Mouse (Mus musculus) lung, adult 18-20 months (tissue): ENCODE data around the gene Borcs6.
A peak's percentile ranks its signal among the peaks of the same experiment; 100 is the strongest.

Source experiments
- DNase-seq, 2 experiments: peaks; one replicate each; pipeline ENCODE4 v3.0.0; 2022; ENCODE audit warnings: mixed read lengths in 2 of 2

Gene Borcs6

DNA sequence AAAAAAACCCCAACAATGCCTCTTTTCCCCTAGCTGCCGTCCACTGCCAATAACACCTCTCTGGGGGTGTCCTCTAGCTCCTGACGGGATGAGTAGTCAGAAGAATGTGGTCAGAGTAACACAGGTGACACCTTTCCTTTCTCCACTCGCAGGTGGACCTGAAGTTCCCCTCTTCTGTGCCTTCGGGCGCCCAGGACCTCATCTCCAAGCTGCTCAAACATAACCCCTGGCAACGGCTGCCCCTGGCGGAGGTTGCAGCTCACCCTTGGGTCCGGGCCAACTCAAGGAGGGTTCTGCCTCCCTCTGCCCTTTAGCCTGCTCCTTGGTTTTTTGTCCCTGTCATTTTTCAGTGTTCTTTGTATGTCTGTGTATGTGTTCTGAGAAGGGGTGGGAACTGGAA is 8.8 kb upstream of the Borcs6 start:
- DNase-seq, result no peak

DNA sequence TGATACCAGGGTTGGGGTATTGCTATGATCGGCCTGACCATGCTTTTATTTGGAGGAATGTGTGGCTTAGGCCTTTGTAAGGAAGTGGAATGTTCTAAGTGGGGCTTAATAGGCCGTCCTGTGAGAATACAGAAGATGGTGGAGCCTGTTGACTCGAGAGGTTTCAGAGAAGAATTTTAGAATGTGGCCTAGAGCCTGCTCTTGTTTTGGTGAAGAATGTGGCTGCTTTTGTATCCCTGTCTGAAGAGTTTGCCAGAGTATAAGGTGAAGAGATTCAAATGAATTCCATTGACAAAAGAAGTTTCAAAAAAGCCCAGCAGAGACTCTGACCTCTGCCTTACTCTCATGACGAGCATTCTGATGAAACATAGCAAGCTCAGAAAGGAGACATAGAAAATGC is 7.7 kb upstream of the Borcs6 start:
- no peak for DNase-seq

DNA sequence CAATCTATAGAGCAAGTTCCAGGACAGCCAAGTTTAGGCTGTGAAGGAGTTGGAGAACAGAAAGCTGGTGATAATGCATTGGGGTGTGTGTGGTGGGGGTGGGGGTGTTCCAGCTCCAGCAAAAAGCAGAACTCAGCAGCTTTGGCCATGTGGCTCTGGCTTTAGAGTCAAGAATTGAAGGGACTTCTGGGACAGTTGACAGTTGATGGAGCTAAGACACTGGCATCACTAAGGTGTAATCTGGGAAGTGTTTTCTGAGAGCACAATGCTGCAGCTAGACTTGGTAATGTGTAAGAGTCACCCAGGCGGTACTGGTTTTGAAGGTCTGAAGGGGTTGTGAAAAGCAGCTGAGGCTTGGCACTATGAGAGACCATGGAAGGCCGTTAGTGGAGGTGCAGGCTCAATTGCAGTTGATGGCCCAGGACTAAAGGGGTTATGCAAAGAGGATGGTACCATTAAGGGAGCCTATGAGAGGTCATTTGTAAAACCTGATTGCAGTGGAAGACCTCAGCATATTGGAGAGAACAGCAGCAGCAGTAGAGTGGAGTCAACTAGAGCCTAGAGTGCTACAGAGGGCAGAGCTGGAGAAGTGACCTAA is 6.6 kb upstream of the Borcs6 start:
- DNase-seq, result no peak

DNA sequence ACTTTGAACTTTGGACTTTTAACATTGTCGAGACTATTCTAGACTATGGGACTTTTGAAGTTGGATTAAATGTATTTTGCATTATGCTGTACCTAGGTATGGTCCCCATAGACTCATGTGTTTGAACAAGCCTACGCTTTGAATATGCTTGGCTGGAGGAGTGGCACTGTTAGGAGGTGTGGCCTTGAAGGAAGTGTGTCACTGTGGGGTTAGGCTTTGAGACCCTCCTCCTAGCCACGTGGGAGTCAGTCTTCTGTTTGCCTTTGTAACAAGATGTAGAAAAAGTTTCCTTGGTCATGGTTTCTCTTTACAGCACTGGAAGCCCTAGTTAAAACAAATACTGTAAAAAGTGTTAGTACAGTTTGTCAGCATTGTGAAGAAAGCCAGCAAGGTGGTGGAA is 5.7 kb upstream of the Borcs6 start:
- DNase-seq, result no peak

DNA sequence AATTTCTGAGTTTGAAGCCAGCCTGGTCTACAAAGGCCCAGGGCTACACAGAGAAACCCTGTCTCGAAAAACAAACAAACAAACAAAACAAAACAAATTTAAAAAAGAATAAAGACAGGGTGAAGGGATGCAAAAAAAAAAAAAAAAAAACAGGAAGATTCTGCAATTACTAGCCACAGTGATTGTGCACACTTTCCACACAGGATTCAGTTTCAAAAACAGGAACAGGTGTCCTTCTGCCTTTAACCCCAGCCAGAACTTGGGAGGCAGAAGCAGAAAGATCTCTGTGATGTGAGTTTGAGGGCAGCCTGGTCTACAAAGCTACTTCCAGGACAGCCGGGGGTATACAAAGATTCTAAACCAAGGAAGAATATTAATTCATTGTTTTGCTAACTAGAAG is 1.3 kb upstream of the Borcs6 start:
- DNase-seq, result no peak

DNA sequence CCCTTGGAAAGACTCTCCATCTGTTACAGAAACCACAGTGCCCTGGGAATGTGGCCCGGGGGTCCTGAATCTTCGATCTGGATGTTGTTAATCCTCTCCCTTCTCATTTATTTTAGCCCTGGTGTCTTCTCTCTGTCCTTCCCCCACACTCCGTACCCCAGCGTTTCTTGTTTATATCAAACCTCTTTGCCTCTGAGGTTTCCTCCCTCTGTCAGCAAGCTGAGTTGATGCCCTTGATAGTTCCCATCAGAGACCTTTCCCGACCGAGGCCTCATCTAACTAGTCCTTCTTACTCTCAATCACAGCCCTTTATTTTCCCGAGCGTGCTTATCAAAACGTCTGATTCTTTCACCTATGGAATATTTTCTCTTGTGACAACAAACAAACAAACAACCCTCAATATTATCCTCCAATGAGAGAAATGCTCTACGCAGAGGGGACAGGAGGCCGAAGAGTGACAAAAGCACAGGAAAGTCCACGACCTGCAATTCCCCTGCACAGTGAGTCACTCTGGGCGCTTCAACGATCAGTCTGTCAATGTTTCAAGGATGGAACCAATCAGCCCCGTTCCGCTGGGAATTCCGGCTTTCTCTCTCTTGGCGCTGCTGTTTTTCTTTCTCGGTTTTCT is 674 bp upstream of the Borcs6 start:
- DNase-seq, result no peak

DNA sequence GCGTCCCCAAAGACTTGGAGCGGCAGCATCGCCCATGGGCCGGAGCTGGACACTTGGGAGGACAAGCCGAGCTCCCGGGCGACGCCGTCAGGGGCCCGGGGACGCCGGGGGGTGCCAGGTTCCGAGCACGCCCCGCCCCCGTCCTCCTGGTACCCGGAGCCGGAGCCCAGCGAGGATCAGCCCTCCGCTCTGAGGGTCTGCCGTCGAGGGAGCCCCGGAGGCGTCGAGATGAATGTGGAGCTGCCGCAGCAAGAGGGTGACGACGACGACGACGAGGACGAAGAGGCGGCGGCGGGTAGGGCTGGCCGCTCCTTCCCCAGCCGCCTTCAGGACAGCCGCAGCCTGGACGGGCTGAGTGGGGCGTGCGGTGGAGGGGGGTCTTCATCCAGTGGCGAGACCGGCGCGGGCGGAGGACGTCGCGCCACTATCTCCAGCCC is 476 bp downstream of the Borcs6 start:
- DNase-seq, result peak in 1 of 2 experiments; percentile 53

DNA sequence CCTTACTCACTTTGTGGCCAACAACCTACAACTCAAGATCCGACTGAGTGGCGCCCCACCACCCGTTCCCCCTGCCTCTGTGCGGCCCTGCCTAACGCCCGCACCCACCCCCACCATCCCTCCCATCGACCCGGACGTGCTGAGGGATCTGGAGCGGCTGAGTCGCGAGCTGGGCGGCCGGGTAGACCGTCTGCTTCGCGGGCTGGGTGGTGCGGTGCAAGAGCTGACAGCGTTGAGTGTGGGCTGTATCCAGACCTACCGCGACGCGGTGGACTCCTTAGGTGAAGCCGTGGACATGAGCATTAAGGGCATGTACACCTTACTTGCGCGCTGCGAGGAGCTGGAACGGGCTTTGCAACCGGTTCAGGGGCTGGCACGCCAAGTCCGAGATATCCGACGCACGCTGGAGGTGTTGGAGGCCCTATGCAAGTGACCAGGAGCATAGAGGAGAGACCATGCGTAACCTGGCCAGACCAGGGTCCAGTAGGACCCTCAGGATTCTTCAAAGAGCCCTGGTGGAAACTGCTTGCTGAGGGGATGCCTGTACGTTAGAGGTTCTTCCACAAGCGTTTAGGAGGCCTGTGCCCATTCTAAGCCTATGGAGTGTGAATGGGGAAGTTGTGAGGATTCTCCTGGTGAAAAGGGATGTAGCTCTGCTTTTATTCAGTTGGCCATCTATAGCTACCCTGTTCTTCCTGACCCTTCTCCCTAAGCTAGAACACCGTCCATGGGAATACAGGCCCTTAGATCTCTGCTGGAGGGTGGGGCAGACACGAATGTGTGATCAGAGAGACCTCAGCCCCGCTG is 1.1 kb downstream of the Borcs6 start:
- peak in 1 of 2 experiments; percentile 36 for DNase-seq

DNA sequence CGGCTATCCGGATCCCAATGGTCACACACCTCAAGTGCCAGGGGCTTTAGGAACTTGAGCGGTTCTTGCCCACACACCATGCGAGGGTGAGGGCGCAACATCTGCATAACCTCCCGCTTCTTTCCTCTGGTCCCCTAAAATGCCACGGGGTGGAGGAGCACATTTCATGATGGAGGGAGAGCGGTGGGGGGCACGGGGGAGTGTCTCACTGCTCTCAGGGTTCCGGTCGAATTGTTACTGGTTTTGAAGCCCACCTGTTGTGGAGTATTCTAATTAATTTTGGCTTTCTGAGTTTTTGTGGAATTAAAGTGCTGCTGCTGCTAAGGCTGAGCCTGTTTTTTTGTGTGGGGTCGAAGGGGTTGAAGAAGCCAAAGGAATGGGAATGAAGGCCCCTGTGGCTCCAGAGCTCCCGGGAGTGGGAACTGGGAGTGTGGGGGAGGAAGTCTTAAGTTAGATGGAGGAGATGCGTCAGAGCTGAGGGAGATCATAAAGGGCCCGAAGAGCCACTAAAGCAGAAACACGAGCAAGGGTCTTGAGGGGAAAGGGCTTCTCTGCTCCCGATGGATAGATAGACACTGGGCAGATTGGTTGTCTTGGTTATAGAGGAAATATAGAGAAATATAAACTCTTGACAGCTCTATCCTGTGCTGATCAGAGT is 1.9 kb downstream of the Borcs6 start:
- no peak for DNase-seq

DNA sequence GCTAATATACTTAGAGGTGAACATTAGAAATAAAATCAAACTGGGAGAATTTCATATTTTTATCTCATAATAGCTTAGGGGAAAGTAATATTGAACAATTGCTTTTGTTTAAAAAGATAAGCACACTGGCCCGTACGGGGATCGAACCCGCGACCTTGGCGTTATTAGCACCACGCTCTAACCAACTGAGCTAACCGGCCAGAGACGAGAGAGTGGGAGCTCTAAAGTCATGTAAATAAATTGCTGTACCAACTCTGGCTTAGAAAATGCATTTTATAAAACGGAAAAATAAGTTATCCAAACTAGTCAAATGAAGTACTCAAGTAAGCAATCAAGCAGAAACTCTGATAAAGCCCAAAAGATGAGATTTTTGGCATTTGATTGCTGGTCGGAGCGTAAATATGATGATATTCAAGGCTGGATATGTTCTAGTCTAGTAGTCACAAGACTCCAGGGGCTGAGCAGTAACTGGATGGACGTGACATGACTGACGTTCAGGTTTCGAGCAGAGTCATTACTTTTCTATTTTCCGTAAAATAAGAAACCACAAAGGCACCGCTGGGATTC is 2.8 kb downstream of the Borcs6 start:
- DNase-seq, result peak; percentile 77 to 81

DNA sequence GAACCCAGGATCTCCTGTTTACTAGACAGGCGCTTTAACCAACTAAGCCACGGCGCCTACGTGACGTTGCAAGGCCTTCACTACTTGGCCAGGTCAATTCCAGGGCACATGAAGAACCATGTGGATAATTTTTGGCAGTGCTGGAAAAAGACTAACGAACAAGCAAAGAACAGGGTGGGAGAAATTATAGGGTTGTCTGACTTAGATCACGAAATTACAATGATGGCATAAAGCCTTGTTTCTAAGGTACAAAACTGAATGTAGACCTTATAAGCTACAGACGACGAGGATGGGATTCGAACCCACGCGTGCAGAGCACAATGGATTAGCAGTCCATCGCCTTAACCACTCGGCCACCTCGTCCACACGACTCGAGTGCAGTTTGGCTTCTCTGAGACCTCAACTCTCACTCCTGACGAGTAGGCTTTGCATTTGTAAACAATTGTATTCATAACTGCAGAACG is 3.3 kb downstream of the Borcs6 start:
- peak; percentile 96 for DNase-seq

DNA sequence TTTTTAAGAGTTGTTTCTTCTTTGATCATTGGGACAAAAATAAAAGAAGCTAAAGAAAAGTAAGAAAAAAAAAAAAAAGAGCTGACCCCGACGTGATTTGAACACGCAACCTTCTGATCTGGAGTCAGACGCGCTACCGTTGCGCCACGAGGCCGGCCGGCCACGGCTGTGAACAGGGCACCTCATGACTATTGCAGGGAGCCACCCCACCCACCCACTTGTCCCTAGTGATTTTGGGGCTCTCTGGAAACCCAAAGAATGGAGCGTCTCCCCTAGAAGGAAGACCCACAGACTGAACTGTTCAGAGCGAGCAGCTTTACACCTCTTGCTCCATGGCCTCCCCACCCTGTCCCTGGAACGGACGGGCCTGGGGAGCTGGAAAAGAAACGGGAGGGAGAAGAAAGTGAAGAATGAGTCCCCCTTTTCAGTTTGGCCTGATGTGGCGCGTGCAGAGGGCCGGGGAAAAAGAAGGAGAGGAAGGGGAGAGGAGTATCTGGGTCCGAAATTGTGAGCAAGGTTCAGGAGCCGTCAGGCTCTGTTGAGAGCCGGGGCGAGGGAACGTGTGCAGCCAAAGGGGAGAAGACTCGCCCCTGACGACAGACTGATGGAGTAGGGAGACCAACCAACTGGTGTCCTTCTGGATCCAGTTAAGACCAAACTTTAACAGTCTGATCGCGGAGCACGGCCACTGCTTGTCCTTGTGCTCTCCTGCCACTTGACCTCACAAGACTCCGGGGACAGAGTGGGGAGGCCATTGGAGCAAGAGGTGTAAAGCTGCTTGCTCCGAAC is 4.1 kb downstream of the Borcs6 start:
- DNase-seq, result peak; percentile 69 to 74

DNA sequence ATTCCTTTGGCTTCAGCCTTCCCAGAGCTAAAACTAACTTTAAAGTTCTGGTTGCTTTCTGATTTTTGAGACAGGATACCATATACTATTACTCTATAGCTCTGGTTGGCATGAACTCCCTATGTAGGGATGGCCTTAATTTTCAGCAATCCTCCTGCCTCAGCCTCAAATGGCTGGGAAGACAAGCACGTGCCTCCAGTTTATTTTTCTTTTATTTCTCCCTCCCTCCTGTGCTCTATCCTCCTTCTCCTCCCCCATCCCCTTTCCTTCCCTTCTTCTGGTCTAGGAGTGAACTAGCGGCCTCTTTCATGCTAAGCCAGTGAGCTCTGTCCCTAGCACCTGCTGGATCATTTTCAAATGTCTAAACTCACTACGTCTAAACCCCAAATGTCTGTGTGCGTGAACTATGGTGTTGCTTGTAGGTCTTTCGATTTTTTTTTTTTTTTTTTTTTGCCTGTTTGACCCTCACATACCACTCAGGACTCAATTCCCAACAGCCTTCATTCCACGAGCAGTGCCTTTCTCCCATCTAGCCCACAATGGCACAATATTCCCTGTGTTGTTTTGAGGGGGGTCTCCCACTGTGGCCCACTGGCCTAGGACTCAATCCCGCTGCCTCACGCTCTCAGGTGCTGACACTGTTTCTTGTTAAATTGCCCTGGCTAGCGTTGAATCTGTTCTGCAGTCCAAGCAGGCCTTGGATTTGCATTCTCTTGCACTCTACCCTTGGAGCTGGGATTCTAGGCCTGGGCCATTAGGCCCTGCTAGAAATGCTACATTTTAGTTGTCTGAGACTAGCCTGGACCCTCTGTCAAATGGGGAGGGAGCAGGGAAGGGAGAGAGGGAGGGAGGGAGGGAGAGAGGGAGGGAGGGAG is 5.0 kb downstream of the Borcs6 start:
- DNase-seq, result no peak

DNA sequence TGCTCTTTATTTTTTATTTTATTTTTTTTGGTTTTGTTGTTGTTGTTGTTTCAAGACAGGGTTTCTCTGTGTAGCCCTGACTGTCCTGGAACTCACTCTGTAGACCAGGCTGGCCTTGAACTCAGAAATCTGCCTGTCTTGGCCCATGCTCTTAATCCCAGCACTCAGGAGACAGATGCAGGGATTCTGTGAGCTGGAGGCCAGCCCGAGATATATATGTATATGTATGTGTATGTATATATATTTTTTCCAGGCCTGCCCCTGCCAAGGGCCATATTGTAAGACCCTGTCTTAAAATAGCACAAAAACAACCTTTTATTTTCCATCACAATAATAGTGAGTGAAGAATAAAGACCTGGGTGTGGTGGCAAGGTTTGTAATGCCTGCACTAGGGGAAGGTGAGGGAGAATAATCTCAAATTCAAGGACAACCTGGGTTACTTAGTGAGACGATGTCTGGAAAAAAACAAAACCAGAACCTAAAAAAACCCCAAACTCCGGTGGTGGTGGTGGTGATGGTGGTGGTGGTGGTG is 5.9 kb downstream of the Borcs6 start:
- no peak for DNase-seq

DNA sequence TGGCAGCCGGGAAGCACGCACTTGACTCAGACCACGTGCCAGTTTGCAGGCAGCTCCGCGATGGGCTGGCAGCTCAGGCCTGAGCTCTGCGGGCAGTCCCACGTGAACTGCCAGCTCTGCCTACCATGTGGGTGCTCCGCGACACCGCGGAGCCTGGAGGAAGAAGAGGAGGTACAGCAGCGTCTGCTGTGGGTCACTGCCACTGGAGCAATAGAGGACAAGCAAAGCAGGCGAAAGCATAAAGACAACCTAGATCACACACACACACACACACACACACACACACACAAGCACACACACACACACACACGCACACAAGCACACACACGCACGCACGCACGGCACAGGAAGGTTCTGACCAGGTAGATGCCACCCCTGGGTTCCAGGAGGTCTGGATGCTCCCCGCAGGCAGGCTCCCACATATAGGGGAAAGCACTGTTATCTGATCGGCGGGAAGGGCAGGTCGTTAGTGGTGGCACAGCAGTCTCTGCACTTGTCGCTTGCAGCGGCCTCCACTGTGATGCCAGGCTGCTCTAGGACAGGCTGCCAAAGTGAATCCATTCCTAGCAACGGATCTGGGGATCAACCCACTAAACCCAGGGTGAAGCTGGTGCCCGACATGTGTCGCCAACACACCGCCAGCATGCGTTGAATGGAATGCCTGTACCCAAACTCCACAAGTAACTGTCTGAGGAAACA is 6.8 kb downstream of the Borcs6 start:
- DNase-seq, result peak; percentile 59 to 66

DNA sequence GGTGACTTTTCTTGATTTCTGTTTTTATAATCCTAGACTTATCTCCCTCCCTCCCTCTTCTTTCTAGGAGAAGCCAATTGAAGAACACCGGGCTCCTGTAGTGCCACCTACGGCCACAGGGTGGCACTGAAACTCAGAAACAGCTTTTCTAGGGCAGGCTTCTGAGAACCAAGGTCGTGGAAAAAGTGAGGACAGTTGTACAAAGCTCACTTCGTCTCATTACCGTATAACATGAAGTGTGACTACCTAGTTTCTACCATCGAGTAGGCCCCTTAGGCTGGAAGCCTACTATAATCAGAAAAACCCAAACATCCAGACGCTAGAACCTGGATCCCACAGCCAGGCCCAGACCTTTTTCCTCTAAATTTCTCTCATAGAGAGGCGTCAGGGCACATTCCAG is 7.4 kb downstream of the Borcs6 start:
- peak; percentile 88 to 91 for DNase-seq

DNA sequence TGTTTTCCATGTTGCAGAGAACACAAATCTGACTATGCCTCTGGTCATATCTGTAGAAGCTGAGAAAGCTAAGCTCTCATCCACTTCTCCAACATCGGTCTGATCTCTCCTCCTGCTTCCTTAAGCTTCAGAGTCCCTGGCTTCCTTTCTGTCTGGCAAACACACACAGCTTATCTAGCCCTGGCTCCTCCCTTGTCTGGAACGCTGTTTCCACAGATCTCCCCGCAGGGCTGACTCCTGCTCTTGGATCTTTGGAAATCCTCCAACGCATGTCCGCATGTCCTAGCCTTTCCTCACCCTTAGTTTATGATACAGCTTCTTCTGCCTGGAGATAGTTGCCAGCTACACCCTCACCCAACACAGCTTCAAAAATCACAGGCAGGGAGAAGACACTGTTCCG is 8.1 kb downstream of the Borcs6 start:
- DNase-seq, result peak; percentile 56 to 70

DNA sequence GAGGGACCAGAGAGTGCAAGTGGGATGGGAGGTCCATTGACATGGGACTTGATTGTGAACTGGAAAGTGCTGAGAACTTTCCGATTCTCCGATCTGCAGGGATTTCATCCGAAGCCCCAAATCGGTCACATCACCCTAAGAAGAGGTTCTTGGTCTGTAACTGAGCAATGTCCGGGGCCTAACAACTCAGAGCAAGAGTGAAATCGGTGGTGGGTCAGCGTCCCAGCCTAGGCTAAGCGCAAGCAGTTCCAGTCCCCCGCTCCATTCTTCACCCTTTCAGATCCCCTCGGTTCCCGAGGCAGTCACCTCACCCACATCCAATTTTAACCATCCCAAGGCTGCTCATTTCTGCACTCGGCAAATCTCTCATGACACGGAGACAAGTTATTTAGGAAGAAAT is 10.6 kb downstream of the Borcs6 start:
- DNase-seq, result no peak

DNA sequence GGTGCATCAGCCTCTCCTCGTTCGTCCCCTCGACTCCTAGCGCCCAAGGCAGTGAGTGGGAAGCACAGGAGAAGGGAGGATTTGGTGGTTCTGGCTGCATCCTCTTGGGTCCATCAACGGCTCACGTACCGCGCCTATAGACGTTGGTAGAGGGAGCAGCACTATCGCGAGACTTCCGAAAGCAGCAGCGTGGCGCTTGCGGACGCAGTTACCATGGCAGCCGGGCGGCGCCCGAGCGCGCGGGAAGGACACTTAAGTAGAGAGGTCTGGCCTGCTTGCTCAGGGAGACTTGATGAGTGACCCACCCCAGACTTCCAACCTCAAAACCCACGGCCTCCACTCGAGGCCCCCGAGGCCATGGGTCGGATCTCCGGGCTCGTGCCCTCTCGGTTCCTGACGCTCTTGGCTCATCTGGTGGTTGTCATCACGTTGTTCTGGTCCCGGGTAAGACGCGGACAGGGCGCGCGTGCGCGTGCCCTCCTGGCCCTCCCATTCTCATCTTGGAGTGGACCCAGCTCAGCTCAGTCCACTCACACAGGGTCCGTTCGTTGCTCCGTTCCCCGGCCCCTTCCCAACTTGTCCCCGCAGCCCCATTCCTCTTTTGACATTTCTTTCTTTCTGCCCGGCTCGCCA is 11.2 kb downstream of the Borcs6 start, which contains the start of gene Tmem107:
TSS of gene Tmem107 (plus strand) at position 217 of the 633 bp plus-strand sequence.
- peak; percentile 95 to 96 for DNase-seq

DNA sequence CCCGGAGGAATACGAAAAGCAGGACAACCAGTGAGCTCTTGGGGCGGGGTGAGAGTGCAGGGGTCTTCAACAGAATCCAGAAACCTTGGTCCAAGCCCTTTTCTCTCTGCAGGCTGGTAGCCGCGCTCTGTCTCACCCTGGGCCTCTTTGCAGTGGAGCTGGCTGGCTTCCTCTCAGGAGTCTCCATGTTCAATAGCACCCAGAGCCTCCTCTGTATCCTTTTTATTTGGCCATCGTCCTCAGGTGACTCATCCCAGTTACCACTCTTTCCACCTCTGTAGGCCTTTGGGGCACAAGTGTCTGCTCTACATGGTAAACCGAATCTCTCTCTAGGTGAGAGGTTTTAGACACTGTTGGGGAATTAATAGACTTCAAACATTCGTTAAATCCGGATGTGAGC is 11.7 kb downstream of the Borcs6 start:
- DNase-seq, result no peak
